Mouse (Mus musculus): ENCODE data around the gene Olfr464. TPM values are rescaled to one million over a fixed set of nuclear protein-coding genes. Genes with fewer than 3 reads are reported as not detected.

Gene Olfr464
- polyA plus RNA-seq, 1 experiment from 2014 or later = 0.10 TPM

Other genes starting within 250 kb of the Olfr464 start
- 143 and 150 TPM in 2 replicates for gene Supt4a, start 183.4 kb downstream of the Olfr464 start, polyA plus RNA-seq (2015; fragmentation: Nextera tagmentation; extraction: Ambion mirVana)
- 40.7 and 40.8 TPM in 2 replicates for gene Tspoap1, start 160.4 kb downstream of the Olfr464 start, polyA plus RNA-seq (2015; fragmentation: Nextera tagmentation; extraction: Ambion mirVana)
- gene Mpo, start 127.4 kb downstream of the Olfr464 start, polyA plus RNA-seq (2015; fragmentation: Nextera tagmentation; extraction: Ambion mirVana) = 0.65 and 1.00 TPM in 2 replicates
- 0.41 and 1.5 TPM in 2 replicates for gene Lpo, start 92.7 kb downstream of the Olfr464 start, polyA plus RNA-seq (2015; fragmentation: Nextera tagmentation; extraction: Ambion mirVana)
- gene Mks1, start 67.8 kb downstream of the Olfr464 start, polyA plus RNA-seq (2015; fragmentation: Nextera tagmentation; extraction: Ambion mirVana) = 14.7 and 15.3 TPM in 2 replicates
- gene Epx, start 45.4 kb downstream of the Olfr464 start, polyA plus RNA-seq (2015; fragmentation: Nextera tagmentation; extraction: Ambion mirVana) = 0.06 TPM in 1 of 2 replicates, not detected in the other
- gene Olfr462, start 28.7 kb downstream of the Olfr464 start, polyA plus RNA-seq (2015; fragmentation: Nextera tagmentation; extraction: Ambion mirVana) = not detected in 2 replicates
- not detected in 2 replicates for gene Olfr463, start 23.6 kb downstream of the Olfr464 start, polyA plus RNA-seq (2015; fragmentation: Nextera tagmentation; extraction: Ambion mirVana)
- 50.6 and 51.1 TPM in 2 replicates for gene Dynll2, start 66.6 kb upstream of the Olfr464 start, polyA plus RNA-seq (2015; fragmentation: Nextera tagmentation; extraction: Ambion mirVana)
- gene Srsf1, start 126.4 kb upstream of the Olfr464 start, polyA plus RNA-seq (2015; fragmentation: Nextera tagmentation; extraction: Ambion mirVana) = 282 and 298 TPM in 2 replicates
- gene Vezf1, start 147.3 kb upstream of the Olfr464 start, polyA plus RNA-seq (2015; fragmentation: Nextera tagmentation; extraction: Ambion mirVana) = 53.9 TPM in 2 replicates
- 46.4 and 49.5 TPM in 2 replicates for gene Cuedc1, start 177.1 kb upstream of the Olfr464 start, polyA plus RNA-seq (2015; fragmentation: Nextera tagmentation; extraction: Ambion mirVana)

Measured in hindbrain, embryonic 13.5 days (tissue).